Mouse (Mus musculus) kidney, embryonic 14.5 days (tissue): Measurements from ENCODE around the gene Gdf3. TPM values are rescaled to one million over a fixed set of nuclear protein-coding genes. Genes with fewer than 3 reads are reported as not detected.
A peak's percentile ranks its signal among the peaks of the same experiment; 100 is the strongest.
"Not testable (repeated sequence)": the region's sequence is repeated elsewhere in the genome, so short reads cannot be mapped to it uniquely, and the experiment has no call there.

ENCODE experiments used
- ATAC-seq: fragments of 200-750 bp; cut with Nextera tagmentation; 2 replicates; pipeline ENCODE4 v1.8.0; 2017; ENCODE audit warnings: moderate number of reproducible peaks, mild to moderate bottlenecking, moderate TSS enrichment, moderate library complexity; ENCODE audit not compliant: low FRiP score, low TSS enrichment
- H3K27ac ChIP-seq: fragments of 300-500 bp; sonication (generic); 2 replicates; pipeline ENCODE4 v1.5.1; 2014; ENCODE audit warnings: low read depth, mild to moderate bottlenecking, low read length, moderate library complexity, mixed read lengths
- H3K27me3 ChIP-seq: fragments of 300-500 bp; sonication (generic); 2 replicates; pipeline ENCODE4 v1.6.1; 2014; ENCODE audit warnings: mild to moderate bottlenecking, low read length; ENCODE audit not compliant: control insufficient read depth, insufficient read depth
- H3K36me3 ChIP-seq: fragments of 300-500 bp; sonication (generic); 2 replicates; pipeline ENCODE4 v1.6.1; 2014; ENCODE audit warnings: low read length, mixed read lengths; ENCODE audit not compliant: control insufficient read depth, insufficient read depth
- H3K4me1 ChIP-seq: fragments of 300-500 bp; sonication (generic); 2 replicates; pipeline ENCODE4 v1.6.1; 2014; ENCODE audit warnings: low read length, mixed read lengths; ENCODE audit not compliant: control insufficient read depth, insufficient read depth
- H3K4me2 ChIP-seq: fragments of 300-500 bp; sonication (generic); replicated peaks from 2 replicates; pipeline ENCODE4 v1.6.1; 2014; ENCODE audit warnings: low read depth, mild to moderate bottlenecking, low read length
- H3K4me3 ChIP-seq: fragments of 300-500 bp; sonication (generic); 2 replicates; pipeline ENCODE4 v1.5.1; 2014; ENCODE audit warnings: mild to moderate bottlenecking, low read length
- H3K9ac ChIP-seq: fragments of 300-500 bp; sonication (generic); 2 replicates; pipeline ENCODE4 v1.6.1; 2014; ENCODE audit warnings: low read depth, mild to moderate bottlenecking, low read length, moderate library complexity
- H3K9me3 ChIP-seq: fragments of 300-500 bp; sonication (generic); 2 replicates; pipeline ENCODE4 v1.6.1; 2016; ENCODE audit warnings: low read length; ENCODE audit not compliant: control insufficient read depth
- WGBS: fragments of 180-500 bp; shearing (Covaris S2); extraction: QIAGEN DNeasy Blood & Tissue Kit; methylation state at CpG from one replicate; pipeline ENCODE4 v1.1.7; 2014; 5-methylcytosine and 5-hydroxymethylcytosine counted together
- polyA plus RNA-seq: library from polyadenylated mRNA; unstranded; fragments of >200 nt; fragmentation: Nextera tagmentation; extraction: Ambion mirVana; gene quantifications from 2 replicates; pipeline ENCODE4 v1.2.1, GENCODE M21; 2014

Gene Gdf3
- polyA plus RNA-seq: not detected in 2 replicates

- H3K4me1 ChIP-seq: no peaks in the 10 kb centered on the region
- H3K9me3 ChIP-seq: no peaks in the 10 kb centered on the region
- H3K9ac ChIP-seq: no peak within 1 kb of the TSS
- WGBS: 67% methylated on average over 14 of the region's 14 CpGs
- H3K27me3 ChIP-seq: no peaks in the 10 kb centered on the region
- no peak for ATAC-seq
- H3K4me3 ChIP-seq: no peak within 1 kb of the TSS
- no peaks in the 10 kb centered on the region for H3K36me3 ChIP-seq
- H3K27ac ChIP-seq: no peak within 1 kb of the TSS
- H3K4me2 ChIP-seq: no peak within 1 kb of the TSS
These were observed at the start of gene Gdf3 for GRCm38 (mm10) chr6:122609771-122610170. Gene Gdf3, minus strand, starts transcription at chr6:122610087.

GRCm38 (mm10) chr6:122659567-122659966, 49.7 kb upstream of the Gdf3 start:
- Histone ChIP-seq H3K4me2 (no peak overlapping the region), H3K27me3 (peaks cover 18% of the 10 kb centered on the region), H3K4me1 (0 out of 2 replicates have a peak, but pooled peaks cover 5% of the 10 kb centered on the region), H3K9me3 (no peaks in the 10 kb centered on the region), H3K36me3 (no peaks in the 10 kb centered on the region), H3K9ac (no peak overlapping the region), H3K4me3 (no peak overlapping the region), H3K27ac (no peak overlapping the region)
- 13% methylated on average over 7 of the region's 7 CpGs for WGBS
- ATAC-seq: 0 out of 2 replicates have a peak, but pooled peaks have one; percentile 58

DNA sequence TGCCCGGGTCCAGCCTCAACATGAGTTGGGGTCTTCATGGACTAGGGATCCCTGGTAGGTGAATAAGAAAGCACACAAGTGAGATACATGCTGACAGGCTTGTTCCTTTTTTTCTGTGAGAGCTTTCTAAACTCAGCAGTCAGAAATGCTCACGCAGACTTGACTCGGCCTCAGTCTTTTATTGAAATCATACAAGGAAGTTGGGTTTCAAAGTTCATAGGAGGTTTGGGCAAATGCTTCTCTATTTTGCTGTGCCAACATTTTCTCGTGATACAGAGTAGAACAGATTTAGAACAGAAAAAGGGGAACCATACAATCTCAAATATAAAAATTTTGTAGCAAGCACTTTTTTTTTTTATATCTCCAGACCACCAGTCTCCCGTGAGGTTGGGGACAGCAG, 47.7 kb upstream of the Gdf3 start:
- Histone ChIP-seq H3K27me3 (peaks cover 6% of the 10 kb centered on the region; the same call in 1 of the 2 replicates), H3K9ac (no peak overlapping the region), H3K4me3 (no peak overlapping the region), H3K9me3 (no peaks in the 10 kb centered on the region), H3K4me1 (no peaks in the 10 kb centered on the region), H3K4me2 (no peak overlapping the region), H3K27ac (no peak overlapping the region), H3K36me3 (no peaks in the 10 kb centered on the region)
- 83% methylated on average over 5 of the region's 5 CpGs for WGBS
- ATAC-seq: no peak

GRCm38 (mm10) chr6:122654301-122654700, 44.4 kb upstream of the Gdf3 start:
- no peak for ATAC-seq

GRCm38 (mm10) chr6:122650398-122650980, 40.6 kb upstream of the Gdf3 start:
- no peak for ATAC-seq
- Histone ChIP-seq H3K9ac (no peak overlapping the region), H3K9me3 (no peaks in the 10 kb centered on the region), H3K4me3 (no peak overlapping the region), H3K27ac (no peak overlapping the region), H3K4me2 (no peak overlapping the region), H3K36me3 (no peaks in the 10 kb centered on the region), H3K27me3 (no peaks in the 10 kb centered on the region), H3K4me1 (no peaks in the 10 kb centered on the region)
- WGBS: 59% methylated on average over 5 of the region's 5 CpGs

More at GRCm38 (mm10) chr6:122654301-122654700, 44.4 kb upstream of the Gdf3 start:
- Histone ChIP-seq H3K27ac (no peak overlapping the region), H3K9ac (no peak overlapping the region), H3K4me1 (no peaks in the 10 kb centered on the region), H3K9me3 (no peaks in the 10 kb centered on the region), H3K36me3 (no peaks in the 10 kb centered on the region), H3K27me3 (no peaks in the 10 kb centered on the region), H3K4me2 (no peak overlapping the region), H3K4me3 (no peak overlapping the region)
- 80% methylated on average over 6 of the region's 6 CpGs for WGBS

DNA sequence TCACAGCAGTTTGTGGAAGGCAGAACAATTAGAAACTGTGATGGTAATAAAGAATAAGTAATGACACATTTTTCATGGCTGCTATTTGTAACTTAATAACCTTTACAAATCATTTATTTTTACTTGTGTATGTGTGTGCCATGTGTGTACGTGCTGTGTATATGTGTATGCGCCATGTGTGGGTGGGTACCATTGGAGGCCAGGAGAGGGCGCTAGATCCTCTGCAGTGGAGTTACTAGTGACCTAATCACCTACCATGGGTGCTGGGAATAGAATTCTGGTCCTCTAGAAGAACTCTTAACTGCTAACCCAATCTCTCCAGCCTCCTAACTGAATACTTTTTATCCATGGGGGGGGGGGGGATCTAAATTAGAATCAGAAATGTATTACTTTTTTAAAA, 40.0 kb upstream of the Gdf3 start:
- 80% methylated on average over 3 of the region's 3 CpGs for WGBS
- no peak for ATAC-seq
- no peak overlapping the region for H3K9ac ChIP-seq
- no peak overlapping the region for H3K27ac ChIP-seq
- H3K9me3 ChIP-seq: no peaks in the 10 kb centered on the region
- H3K4me2 ChIP-seq: no peak overlapping the region
- no peaks in the 10 kb centered on the region for H3K4me1 ChIP-seq
- no peak overlapping the region for H3K4me3 ChIP-seq
- no peaks in the 10 kb centered on the region for H3K27me3 ChIP-seq
- H3K36me3 ChIP-seq: no peaks in the 10 kb centered on the region

DNA sequence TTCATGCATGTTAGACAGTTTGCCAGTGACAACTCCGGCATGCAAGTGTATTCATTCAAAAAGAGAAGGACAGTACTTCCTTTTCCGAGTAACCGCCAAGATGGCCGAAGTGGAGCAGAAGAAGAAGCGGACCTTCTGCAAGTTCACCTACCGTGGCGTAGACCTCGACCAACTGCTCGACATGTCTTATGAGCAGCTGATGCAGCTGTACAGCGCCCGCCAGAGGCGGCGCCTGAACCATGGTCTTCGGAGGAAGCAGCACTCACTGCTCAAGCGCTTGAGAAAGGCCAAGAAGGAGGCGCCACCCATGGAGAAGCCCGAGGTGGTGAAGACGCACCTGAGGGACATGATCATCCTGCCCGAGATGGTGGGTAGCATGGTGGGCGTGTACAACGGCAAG, 34.3 kb upstream of the Gdf3 start:
- not testable (repeated sequence) for H3K4me1 ChIP-seq, H3K4me2 ChIP-seq, ATAC-seq, H3K36me3 ChIP-seq, H3K4me3 ChIP-seq, H3K27me3 ChIP-seq, H3K9me3 ChIP-seq, H3K27ac ChIP-seq, H3K9ac ChIP-seq
- WGBS: 92% methylated on average over 20 of the region's 21 CpGs

DNA sequence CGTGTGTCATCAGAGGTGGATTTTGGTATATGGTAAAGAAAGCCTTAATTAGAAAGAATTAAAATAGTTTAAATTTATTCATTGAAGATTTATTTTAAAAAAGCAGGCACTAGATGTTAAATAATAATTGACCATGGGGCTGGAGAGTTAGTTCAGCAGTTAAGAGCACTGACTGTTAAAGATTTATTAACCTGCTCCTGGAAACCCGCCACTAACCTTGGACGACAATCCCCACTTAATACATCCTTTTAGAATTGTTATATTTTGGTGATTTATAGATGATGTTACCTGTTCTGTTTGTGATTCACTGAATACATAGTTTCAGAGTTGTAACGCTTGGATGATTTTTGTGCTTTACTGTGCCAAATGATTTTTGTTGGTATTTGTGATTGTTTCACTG, 27.7 kb upstream of the Gdf3 start:
- ATAC-seq, H3K36me3 ChIP-seq, H3K27me3 ChIP-seq, H3K27ac ChIP-seq, H3K9me3 ChIP-seq, H3K4me3 ChIP-seq, H3K4me1 ChIP-seq, H3K9ac ChIP-seq, H3K4me2 ChIP-seq: not testable (repeated sequence)
- 57% methylated on average over 4 of the region's 4 CpGs for WGBS

GRCm38 (mm10) chr6:122636666-122637065, 26.8 kb upstream of the Gdf3 start:
- Histone ChIP-seq H3K27me3 (no peaks in the 10 kb centered on the region), H3K9me3 (no peaks in the 10 kb centered on the region), H3K4me2 (no peak overlapping the region), H3K4me3 (no peak overlapping the region), H3K4me1 (no peaks in the 10 kb centered on the region), H3K27ac (no peak overlapping the region), H3K9ac (no peak overlapping the region), H3K36me3 (no peaks in the 10 kb centered on the region)
- WGBS: 85% methylated on average over 3 of the region's 3 CpGs
- ATAC-seq: no peak
